Mouse (Mus musculus) bone marrow macrophage, adult 2 months (primary cell): ENCODE measurements around the gene Zfp683.

Experiments
- CTCF ChIP-seq: IDR thresholded peaks from 2 replicates; pipeline ENCODE4 v1.5.1; 2012; ENCODE audit warnings: low read depth, mild to moderate bottlenecking, low read length, moderate library complexity
- POLR2A ChIP-seq: IDR thresholded peaks from 2 replicates; pipeline ENCODE4 v1.6.1; 2012; ENCODE audit warnings: mild to moderate bottlenecking, low read depth, low read length, borderline replicate concordance

DNA sequence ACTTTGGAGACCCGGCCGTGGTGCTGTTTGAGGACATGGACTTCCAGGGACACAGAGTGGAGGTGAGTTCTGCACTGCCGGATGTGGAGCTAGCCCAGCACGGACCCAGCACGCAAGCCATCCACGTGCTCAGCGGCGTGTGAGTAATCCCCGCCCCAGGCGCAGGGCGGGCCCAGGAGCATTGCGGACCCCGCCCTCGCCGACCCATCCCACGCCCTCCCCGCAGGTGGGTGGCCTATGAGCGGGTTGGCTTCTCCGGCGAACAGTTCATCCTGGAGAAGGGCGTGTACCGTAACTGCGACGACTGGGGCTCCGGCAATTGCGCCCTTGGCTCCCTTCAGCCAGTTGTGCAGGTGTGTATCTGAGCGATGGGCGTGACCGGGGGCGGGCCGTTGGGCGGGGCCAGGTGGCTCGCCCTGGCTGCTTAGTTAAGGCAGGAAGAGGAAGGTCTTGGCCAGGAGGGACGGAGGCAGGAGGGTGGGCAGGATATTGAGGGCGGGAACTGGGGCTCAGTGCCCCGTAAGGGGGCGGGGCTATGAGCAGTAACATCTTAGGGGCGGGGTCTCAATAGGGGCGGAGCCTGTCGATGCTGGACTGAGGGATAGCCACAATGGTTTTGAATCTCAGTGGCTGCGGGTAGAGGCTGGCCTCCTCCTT lies 28.2 kb downstream of the Zfp683 start:
- TF ChIP-seq CTCF: no peak
- TF ChIP-seq POLR2A: no peak
